Mouse (Mus musculus): ENCODE measurements at regions not wholly inside any gene's neighbourhood (a gene's known extent, or its start where the extent isn't known, plus 50 kb on each side); places are given as distances from the start of the nearest gene placed in this dataset.

- no peaks in the 10 kb centered on the region for H3K27me3 ChIP-seq (replicated peaks)
- no peak overlapping the region for H3K4me2 ChIP-seq (ENCODE audit: insufficient read depth, low read depth, poor library complexity, severe bottlenecking)
- no peak overlapping the region for H3K27ac ChIP-seq (ENCODE audit: insufficient read depth, low read depth)
- dilution Hi-C loops (cut with MboI; ENCODE audit: extremely low pct_ligation_motif_present, extremely low pct_unique_long_range_greater_than_20kb, low sequenced_read_pairs) = no loop called here
- no peaks in the 10 kb centered on the region for H3K36me3 ChIP-seq (replicated peaks in 1 of 2; ENCODE audit: control insufficient read depth in 1 of 2, insufficient read depth in 1 of 2, low read length in 1 of 2)
- H3K79me2 ChIP-seq (replicated peaks; ENCODE audit: control insufficient read depth, extremely low read depth, insufficient read depth, poor library complexity, severe bottlenecking) = no peaks in the 10 kb centered on the region
- TF ChIP-seq SMC3 (IDR thresholded peaks at IDR 0.05; ENCODE audit: low read depth, low read length) (peak; percentile 99), TCF12 (IDR thresholded peaks at IDR 0.05; ENCODE audit: low read depth, low read length) (no peak), CTCF (conservative IDR thresholded peaks at IDR 0.05 in 1 of 2, IDR thresholded peaks at IDR 0.05 in 1 of 2; ENCODE audit: low read depth in 2 of 2, low read length in 2 of 2) (peak; percentile 28 to 92; a peak in 3 of 4 replicates), MYC (IDR thresholded peaks at IDR 0.05; ENCODE audit: low read depth, low read length) (peak; percentile 25; the same call in 1 of the 2 replicates), BHLHE40 (IDR thresholded peaks at IDR 0.05; ENCODE audit: low read depth, low read length) (no peak), IRF4 (IDR thresholded peaks at IDR 0.05; ENCODE audit: low read depth, low read length) (peak; percentile 45; the same call in 1 of the 2 replicates), ZC3H11A (IDR thresholded peaks at IDR 0.05; ENCODE audit: low read depth, low read length) (peak; percentile 86), RAD21 (IDR thresholded peaks at IDR 0.05; ENCODE audit: low read depth, low read length) (peak; percentile 96)
- in situ Hi-C loops (cut with MboI; ENCODE audit: low pct_ligation_motif_present, low pct_unique_long_range_greater_than_20kb, low sequenced_read_pairs) = loop anchor here (5.0 to 10.0 kb wide), 2 partner anchors 105 to 323 kb away; no protein-coding TSS in a partner anchor
- peaks cover 0 to 27% of the 10 kb centered on the region in 2 experiments; a peak in 2 of 4 replicates for H3K4me1 ChIP-seq (ENCODE audit: control insufficient read depth in 1 of 2, insufficient read depth in 2 of 2)
- no peak overlapping the region for H3K9ac ChIP-seq (ENCODE audit: insufficient read depth, low read depth)
- no peak overlapping the region for H3K4me3 ChIP-seq (replicated peaks in 1 of 3; ENCODE audit: low read depth in 2 of 3, low read length in 2 of 3, poor library complexity in 1 of 3)
- DNase-seq (ENCODE audit: extremely low read depth) = peak; percentile 67
- no peaks in the 10 kb centered on the region for H3K9me3 ChIP-seq (replicated peaks; ENCODE audit: low read length)
Observed at GRCm38 (mm10) chr15:38607368-38607767, 1182.0 kb downstream of the 4930447A16Rik start.

- H3K27me3 ChIP-seq (replicated peaks) = no peaks in the 10 kb centered on the region
- H3K79me2 ChIP-seq (replicated peaks; ENCODE audit: control insufficient read depth, extremely low read depth, insufficient read depth, poor library complexity, severe bottlenecking) = no peaks in the 10 kb centered on the region
- no peaks in the 10 kb centered on the region for H3K36me3 ChIP-seq (replicated peaks in 1 of 2; ENCODE audit: control insufficient read depth in 1 of 2, insufficient read depth in 1 of 2, low read length in 1 of 2)
- H3K4me3 ChIP-seq (replicated peaks in 1 of 3; ENCODE audit: low read depth in 2 of 3, low read length in 2 of 3, poor library complexity in 1 of 3) = no peak overlapping the region
- dilution Hi-C loops (cut with MboI; ENCODE audit: extremely low pct_ligation_motif_present, extremely low pct_unique_long_range_greater_than_20kb, low sequenced_read_pairs) (no loop called here), in situ Hi-C loops (cut with MboI; ENCODE audit: low pct_ligation_motif_present, low pct_unique_long_range_greater_than_20kb, low sequenced_read_pairs) (loop anchor here (5.0 to 10.0 kb wide), 2 partner anchors 106 to 324 kb away; no protein-coding TSS in a partner anchor)
- DNase-seq (ENCODE audit: extremely low read depth) = no peak
- H3K9me3 ChIP-seq (replicated peaks; ENCODE audit: low read length) = no peaks in the 10 kb centered on the region
- no peak overlapping the region for H3K27ac ChIP-seq (ENCODE audit: insufficient read depth, low read depth)
- peaks cover 0 to 18% of the 10 kb centered on the region in 2 experiments; a peak in 2 of 4 replicates for H3K4me1 ChIP-seq (ENCODE audit: control insufficient read depth in 1 of 2, insufficient read depth in 2 of 2)
- TF ChIP-seq TCF12 (IDR thresholded peaks at IDR 0.05; ENCODE audit: low read depth, low read length) (no peak), MYC (IDR thresholded peaks at IDR 0.05; ENCODE audit: low read depth, low read length) (no peak), HCFC1 (IDR thresholded peaks at IDR 0.05; ENCODE audit: low read depth, low read length) (no peak), PAX5 (IDR thresholded peaks at IDR 0.05; ENCODE audit: low read length) (no peak), RAD21 (IDR thresholded peaks at IDR 0.05; ENCODE audit: low read depth, low read length) (no peak), IRF4 (IDR thresholded peaks at IDR 0.05; ENCODE audit: low read depth, low read length) (no peak), MAX (IDR thresholded peaks at IDR 0.05; ENCODE audit: low read length) (no peak), USF1 (IDR thresholded peaks at IDR 0.05; ENCODE audit: low read depth, low read length) (no peak), ZC3H11A (IDR thresholded peaks at IDR 0.05; ENCODE audit: low read depth, low read length) (no peak), CHD1 (IDR thresholded peaks at IDR 0.05; ENCODE audit: low read depth, low read length) (no peak), ZMIZ1 (IDR thresholded peaks at IDR 0.05; ENCODE audit: low read depth, low read length) (no peak), KAT2A (IDR thresholded peaks at IDR 0.05; ENCODE audit: insufficient replicate concordance, low read length) (no peak), TBP (conservative IDR thresholded peaks at IDR 0.05; ENCODE audit: low read depth, low read length) (no peak), USF2 (conservative IDR thresholded peaks at IDR 0.05; ENCODE audit: low read depth, low read length) (no peak)
- H3K9ac ChIP-seq (ENCODE audit: insufficient read depth, low read depth) = no peak overlapping the region
- H3K4me2 ChIP-seq (ENCODE audit: insufficient read depth, low read depth, poor library complexity, severe bottlenecking) = no peak overlapping the region
Observed at GRCm38 (mm10) chr15:38608207-38608870, 1183.0 kb downstream of the 4930447A16Rik start.
